Mouse (Mus musculus): ENCODE measurements around the gene Psma3.
"Not testable (repeated sequence)": the region's sequence is repeated elsewhere in the genome, so short reads cannot be mapped to it uniquely, and the experiment has no call there.

The Psma3 gene

GRCm38 (mm10) chr12:71001456-71001855 is 27.0 kb downstream of the Psma3 start:
- no peak for DNase-seq (ENCODE audit: low read depth)

- no peak for DNase-seq (ENCODE audit: low read depth)
These were observed 29.5 kb downstream of the Psma3 start for GRCm38 (mm10) chr12:71003760-71004426.

GRCm38 (mm10) chr12:71006141-71006540 is 31.7 kb downstream of the Psma3 start:
- no peak for DNase-seq (ENCODE audit: low read depth)

- no peak for DNase-seq (ENCODE audit: low read depth)
These were observed 32.5 kb downstream of the Psma3 start for GRCm38 (mm10) chr12:71006901-71007300.

- DNase-seq (ENCODE audit: low read depth): no peak
These were observed 35.3 kb downstream of the Psma3 start for GRCm38 (mm10) chr12:71009769-71010168.

GRCm38 (mm10) chr12:71014845-71015362 is 40.5 kb downstream of the Psma3 start:
- DNase-seq (ENCODE audit: low read depth): no peak

- peak; percentile 99 for DNase-seq (ENCODE audit: low read depth)
These were observed 41.2 kb downstream of the Psma3 start, which contains the start of gene Arid4a for GRCm38 (mm10) chr12:71015363-71016210. Gene Arid4a, plus strand, starts transcription at chr12:71015990.

GRCm38 (mm10) chr12:71016211-71016502 is 41.7 kb downstream of the Psma3 start:
- DNase-seq (ENCODE audit: low read depth): no peak

- no peak for DNase-seq (ENCODE audit: low read depth)
These were observed 42.3 kb downstream of the Psma3 start for GRCm38 (mm10) chr12:71016503-71017241.

GRCm38 (mm10) chr12:71017242-71017571 is 42.8 kb downstream of the Psma3 start:
- no peak for DNase-seq (ENCODE audit: low read depth)

- no peak for DNase-seq (ENCODE audit: low read depth)
These were observed 43.4 kb downstream of the Psma3 start for GRCm38 (mm10) chr12:71017827-71018226.

GRCm38 (mm10) chr12:71019211-71019610 is 44.8 kb downstream of the Psma3 start:
- no peak for DNase-seq (ENCODE audit: low read depth)

GRCm38 (mm10) chr12:71024411-71024810 is 50.0 kb downstream of the Psma3 start:
- DNase-seq (ENCODE audit: low read depth): no peak

- DNase-seq (ENCODE audit: low read depth): not testable (repeated sequence)
These were observed 53.8 kb downstream of the Psma3 start for GRCm38 (mm10) chr12:71028265-71028664.

- no peak for DNase-seq (ENCODE audit: low read depth)
These were observed 55.8 kb downstream of the Psma3 start for GRCm38 (mm10) chr12:71030260-71030659.

- DNase-seq (ENCODE audit: low read depth): no peak
These were observed 56.3 kb downstream of the Psma3 start for GRCm38 (mm10) chr12:71030722-71031121.

- no peak for DNase-seq (ENCODE audit: low read depth)
These were observed 61.4 kb downstream of the Psma3 start for GRCm38 (mm10) chr12:71035826-71036225.

- no peak for DNase-seq (ENCODE audit: low read depth)
These were observed 62.4 kb downstream of the Psma3 start for GRCm38 (mm10) chr12:71036729-71037404.

GRCm38 (mm10) chr12:71040462-71040861 is 66.0 kb downstream of the Psma3 start:
- DNase-seq (ENCODE audit: low read depth): no peak

- DNase-seq (ENCODE audit: low read depth): no peak
These were observed 68.0 kb downstream of the Psma3 start for GRCm38 (mm10) chr12:71042451-71042850.

- no peak for DNase-seq (ENCODE audit: low read depth)
These were observed 69.2 kb downstream of the Psma3 start for GRCm38 (mm10) chr12:71043571-71043970.

GRCm38 (mm10) chr12:71044488-71044887 is 70.1 kb downstream of the Psma3 start:
- no peak for DNase-seq (ENCODE audit: low read depth)
